Mouse (Mus musculus) v-Abl transformed pro-B cells (cell line): Measurements from ENCODE around the gene Phf20.
"Not testable (repeated sequence)": the region's sequence is repeated elsewhere in the genome, so short reads cannot be mapped to it uniquely, and the experiment has no call there.

Experiments used
- in situ Hi-C, 2 experiments: fragments of 400-800 bp; cut with MboI; formaldehyde crosslinking; loops; one replicate each; pipeline ENCODE4 v1.15.1; 2025; ENCODE audit not compliant: unreplicated experiment in 2 of 2

Phf20 gene

GRCm38 (mm10) chr2:156197129-156197911 is 1.1 kb downstream of the Phf20 start:
- in situ Hi-C loops: no loop called here

DNA sequence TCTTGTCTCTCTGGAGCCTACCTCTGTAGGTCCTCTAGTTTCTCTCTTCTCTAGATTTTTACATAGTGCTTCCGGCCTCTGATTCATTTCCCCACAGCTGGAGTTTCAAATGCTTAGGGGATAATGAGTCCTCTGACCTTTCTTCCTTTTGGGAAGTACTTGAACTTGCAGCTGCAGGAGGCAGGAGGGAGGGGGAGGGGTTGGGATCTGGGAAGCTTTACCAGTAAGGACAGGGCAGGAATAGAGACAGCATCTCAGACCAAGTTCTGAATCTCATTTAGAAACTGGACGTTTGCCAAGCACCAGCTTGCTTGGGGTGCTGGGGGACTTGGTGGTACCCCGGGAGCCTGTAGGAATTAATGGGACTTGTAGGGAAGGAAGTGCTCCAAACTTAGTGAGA is 3.7 kb downstream of the Phf20 start:
- in situ Hi-C loops: no loop called here

DNA sequence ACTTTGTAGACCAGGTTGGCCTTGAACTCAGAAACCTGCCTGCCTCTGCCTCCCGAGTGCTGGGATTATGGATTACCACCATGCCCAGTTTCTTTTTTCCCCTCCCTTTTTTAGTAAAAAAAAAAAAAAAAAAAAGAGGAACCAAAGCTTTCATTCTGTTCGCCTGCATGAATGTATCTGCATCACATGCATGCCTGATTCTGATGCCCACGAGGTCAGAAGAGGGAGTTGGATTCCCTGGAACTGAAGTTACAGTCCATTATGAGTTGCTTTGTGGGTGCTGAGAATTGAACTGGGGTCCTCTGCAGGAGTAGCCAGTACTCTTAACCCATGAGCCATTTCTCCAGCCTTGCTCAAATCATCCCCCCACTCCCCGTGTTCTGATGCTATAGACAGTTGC is 5.2 kb downstream of the Phf20 start:
- in situ Hi-C loops: no loop called here

DNA sequence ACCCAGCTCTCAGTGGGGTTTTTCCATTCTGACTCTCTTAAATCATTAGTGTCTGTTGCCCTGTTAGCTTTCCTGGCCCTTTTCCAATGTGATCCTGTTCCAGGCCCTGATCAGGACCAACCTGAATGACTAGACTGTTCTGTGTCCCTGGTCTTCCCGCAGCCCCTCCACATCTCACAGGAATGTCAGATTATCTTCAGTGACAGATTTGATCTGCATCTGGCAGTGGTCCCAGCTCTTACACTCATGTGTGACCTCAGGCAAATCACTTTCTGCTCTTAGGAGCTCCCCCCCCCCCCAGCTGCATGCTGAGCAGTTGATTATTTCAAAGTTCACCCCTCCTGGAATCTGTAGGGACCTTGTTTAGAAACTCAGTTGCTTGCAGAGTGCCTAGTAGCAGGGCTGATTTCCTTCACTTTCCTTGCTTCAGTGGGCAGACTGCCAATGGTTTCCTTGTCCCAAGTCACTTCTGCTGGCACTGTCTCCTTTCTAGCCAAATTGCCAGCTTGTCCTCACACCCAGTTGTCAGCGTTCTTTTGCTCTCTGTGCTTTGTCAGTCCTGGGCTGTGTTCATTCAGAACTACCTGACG is 6.7 kb downstream of the Phf20 start:
- in situ Hi-C loops: no loop called here

DNA sequence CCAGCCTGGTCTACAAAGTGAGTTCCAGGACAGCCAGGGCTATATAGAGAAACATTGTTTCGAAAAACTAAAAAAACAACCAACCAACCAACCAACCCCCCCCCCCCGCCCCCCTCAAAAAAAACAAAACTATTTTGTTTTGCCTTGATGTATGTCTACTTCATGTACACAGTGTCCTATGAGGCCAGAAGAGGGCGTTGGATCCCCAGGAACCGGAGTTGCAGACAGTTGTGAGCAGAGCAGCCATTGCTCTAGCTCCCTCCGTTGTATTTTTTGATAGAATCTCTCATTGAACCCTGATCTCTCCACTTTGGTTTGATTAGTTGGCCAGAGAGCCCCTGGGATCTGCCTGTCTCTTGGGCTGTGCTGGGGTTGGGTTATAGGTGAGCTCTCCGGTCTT is 7.7 kb downstream of the Phf20 start:
- in situ Hi-C loops: no loop called here

GRCm38 (mm10) chr2:156217786-156218185 is 21.5 kb downstream of the Phf20 start:
- in situ Hi-C loops: no loop called here

DNA sequence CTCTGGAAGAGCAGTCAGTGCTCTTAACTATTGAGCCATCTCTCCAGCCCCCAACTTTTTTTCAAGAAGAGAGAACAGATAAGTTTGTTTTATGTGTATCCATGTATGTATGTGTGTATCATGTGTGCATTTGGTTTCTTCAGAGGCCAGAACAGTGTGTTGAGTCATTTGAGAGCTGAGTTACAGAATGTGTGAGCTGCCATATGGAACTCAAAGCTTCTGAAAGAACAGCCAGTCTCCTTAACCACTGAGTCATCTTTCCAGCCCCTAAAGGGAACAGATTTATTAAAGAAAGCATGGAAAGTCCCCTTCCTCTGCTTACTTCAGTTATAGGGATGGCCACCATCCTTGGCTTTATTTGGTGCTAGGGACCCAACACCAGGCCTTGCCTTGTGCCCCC is 25.8 kb downstream of the Phf20 start:
- in situ Hi-C loops: no loop called here

DNA sequence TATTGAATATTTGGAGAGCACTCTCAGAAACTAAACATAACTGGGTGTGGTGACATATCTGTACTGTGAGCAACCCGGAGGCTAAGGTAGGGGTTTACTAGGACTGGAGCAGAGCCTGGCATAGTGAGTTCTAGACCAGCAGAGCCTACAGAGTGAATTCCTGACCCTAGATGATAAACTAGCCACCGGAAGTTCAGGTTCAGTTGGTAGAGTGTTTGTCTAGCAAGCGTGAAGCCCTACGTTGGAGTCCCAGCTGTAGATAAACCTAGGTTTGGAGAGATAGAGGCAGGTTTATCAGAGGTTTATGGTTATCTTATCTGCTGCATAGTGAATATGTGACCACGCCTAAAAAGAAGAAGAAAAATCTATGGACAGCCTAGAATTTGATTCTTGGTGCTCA is 27.8 kb downstream of the Phf20 start:
- in situ Hi-C loops: no loop called here

- in situ Hi-C loops: no loop called here
These were observed 31.4 kb downstream of the Phf20 start for GRCm38 (mm10) chr2:156227689-156228088.

DNA sequence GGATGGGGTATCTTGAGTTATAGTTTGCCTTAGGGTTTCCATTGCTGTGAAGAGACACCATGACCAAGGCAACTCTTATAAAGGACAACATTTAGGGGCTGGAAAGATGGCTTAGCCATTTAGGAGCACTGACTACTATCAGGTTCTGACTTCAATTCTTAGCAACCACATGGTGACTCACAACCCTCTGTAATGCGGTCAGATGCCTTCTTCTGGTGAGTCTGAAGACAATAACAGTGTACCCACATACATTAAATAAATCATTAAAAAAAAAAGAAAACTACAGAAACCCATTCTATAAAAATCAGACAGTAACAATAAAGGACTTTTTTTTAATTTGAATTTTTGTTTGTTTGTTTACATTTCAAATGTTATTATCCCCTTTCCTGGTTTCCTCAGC is 32.9 kb downstream of the Phf20 start:
- in situ Hi-C loops: no loop called here

GRCm38 (mm10) chr2:156231340-156231739 is 35.1 kb downstream of the Phf20 start:
- in situ Hi-C loops: no loop called here

DNA sequence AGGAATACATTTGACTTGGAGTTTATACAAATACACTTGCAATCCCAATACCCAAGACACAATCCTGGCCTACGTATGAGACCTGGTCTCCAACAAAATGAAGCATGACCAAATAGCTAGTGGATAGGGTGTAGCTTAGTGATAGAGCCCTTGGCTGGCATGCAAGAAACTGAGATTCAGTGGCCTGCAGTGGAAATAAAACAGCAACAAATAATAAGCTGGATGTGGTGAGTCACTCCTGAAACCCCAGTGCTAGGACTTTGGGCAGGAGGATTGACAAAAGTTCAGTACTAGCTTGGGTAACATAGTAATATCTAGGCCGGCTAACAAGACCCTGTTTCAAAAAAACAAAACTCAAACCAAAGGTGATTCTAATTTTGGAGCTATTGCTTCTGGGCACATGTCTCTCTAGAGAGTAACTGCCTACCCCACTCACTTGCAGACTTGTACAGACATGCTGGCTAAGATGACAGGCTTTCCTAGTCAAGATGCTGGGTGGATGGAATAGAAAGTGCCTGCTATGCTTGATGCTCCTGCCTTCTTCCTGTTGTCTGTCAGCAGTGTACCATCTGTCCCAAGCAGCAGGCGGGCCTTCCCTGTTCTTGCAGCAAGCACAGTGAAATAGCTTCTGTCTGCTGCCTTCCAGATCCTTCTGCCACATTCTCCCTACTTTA is 37.1 kb downstream of the Phf20 start:
- in situ Hi-C loops: no loop called here

- in situ Hi-C loops: not testable (repeated sequence)
These were observed 37.8 kb downstream of the Phf20 start for GRCm38 (mm10) chr2:156234016-156234415.

- in situ Hi-C loops: no loop called here
These were observed 39.6 kb downstream of the Phf20 start for GRCm38 (mm10) chr2:156235847-156236246.

DNA sequence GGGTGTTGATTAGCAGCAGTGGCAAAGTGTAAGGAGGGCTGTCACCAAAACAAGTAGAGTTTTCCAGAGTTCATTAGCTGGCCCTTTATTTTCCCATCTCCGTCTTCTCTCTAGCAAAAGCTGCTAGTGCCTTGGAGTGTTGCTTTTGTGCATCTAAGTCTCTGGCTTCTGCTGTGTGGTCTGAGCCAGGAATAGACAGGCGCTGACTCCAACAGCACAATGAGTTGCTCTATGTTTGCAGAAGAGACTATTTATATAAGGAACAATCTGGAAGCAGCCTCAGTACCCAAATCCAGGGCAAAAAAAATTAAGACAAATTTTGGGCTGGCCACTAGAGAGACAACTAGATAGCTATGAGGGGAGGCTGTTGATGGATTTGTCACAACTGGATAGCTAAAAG is 45.4 kb downstream of the Phf20 start:
- in situ Hi-C loops: no loop called here

GRCm38 (mm10) chr2:156243011-156243410 is 46.7 kb downstream of the Phf20 start:
- in situ Hi-C loops: no loop called here

- in situ Hi-C loops: no loop called here
These were observed 51.3 kb downstream of the Phf20 start for GRCm38 (mm10) chr2:156247599-156247998.

GRCm38 (mm10) chr2:156250761-156251160 is 54.5 kb downstream of the Phf20 start:
- in situ Hi-C loops: loop anchor here (10.0 to 25.0 kb wide), 3 partner anchors 86 to 413 kb away; partner anchors contain the start of genes Cep250 (in 1 of the 2), Eif6 (in 1 of the 2) and Fam83c (in 1 of the 2)

DNA sequence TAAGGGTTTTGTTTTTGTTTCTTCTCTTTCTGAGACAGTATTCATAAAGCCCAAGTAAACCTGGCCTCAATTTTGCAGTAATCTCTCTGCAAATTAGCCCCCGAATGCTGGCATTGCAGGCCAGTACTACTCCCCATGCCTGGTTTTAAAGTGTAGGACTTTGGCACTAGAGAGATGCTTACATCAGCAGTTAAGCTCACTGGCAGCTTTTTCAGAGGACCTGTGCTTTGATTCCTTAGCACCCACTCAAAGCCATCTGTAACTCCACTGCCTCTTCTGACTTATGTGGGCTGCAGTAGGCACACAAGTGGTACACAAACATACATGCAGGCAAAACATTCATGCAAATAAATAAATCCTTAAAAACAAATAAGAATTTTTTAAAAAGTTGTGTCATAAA is 55.0 kb downstream of the Phf20 start:
- in situ Hi-C loops: loop anchor here (10.0 to 25.0 kb wide), 3 partner anchors 86 to 414 kb away; partner anchors contain the start of genes Cep250 (in 1 of the 2), Eif6 (in 1 of the 2) and Fam83c (in 1 of the 2)

GRCm38 (mm10) chr2:156257051-156257450 is 60.8 kb downstream of the Phf20 start:
- in situ Hi-C loops: loop anchor here (10.0 to 25.0 kb wide), 3 partner anchors 92 to 420 kb away; partner anchors contain the start of genes Cep250 (in 1 of the 2), Eif6 (in 1 of the 2) and Fam83c (in 1 of the 2)
